Mouse (Mus musculus) kidney, postnatal 0 days (tissue): ENCODE measurements around the gene Hoxc5. TPM values are rescaled to one million over a fixed set of nuclear protein-coding genes. Genes with fewer than 3 reads are reported as not detected.
A peak's percentile ranks its signal among the peaks of the same experiment; 100 is the strongest.

Experiments
- ATAC-seq: fragments of 200-750 bp; cut with Nextera tagmentation; replicated peaks from 2 replicates; pipeline ENCODE4 v1.8.0; 2017; ENCODE audit warnings: low read depth, moderate number of reproducible peaks, moderate TSS enrichment, moderate library complexity; ENCODE audit not compliant: low FRiP score
- DNase-seq: peaks from one replicate; pipeline ENCODE4 v3.0.0-alpha.2; 2016; ENCODE audit warnings: low spot score
- H3K27ac ChIP-seq: fragments of 300-500 bp; sonication (generic); 2 replicates; pipeline ENCODE4 v1.5.1; 2014; ENCODE audit warnings: mild to moderate bottlenecking
- H3K27me3 ChIP-seq: fragments of 300-500 bp; sonication (generic); 2 replicates; pipeline ENCODE4 v1.6.1; 2014; ENCODE audit warnings: low read length, mixed read lengths; ENCODE audit not compliant: insufficient read depth
- H3K36me3 ChIP-seq: fragments of 300-500 bp; sonication (generic); 2 replicates; pipeline ENCODE4 v1.6.1; 2014; ENCODE audit warnings: low read length, mixed read lengths; ENCODE audit not compliant: insufficient read depth
- H3K4me1 ChIP-seq: fragments of 300-500 bp; sonication (generic); replicated peaks from 2 replicates; pipeline ENCODE4 v1.6.1; 2014; ENCODE audit warnings: antibody characterized with exemption, low read length, mixed read lengths; ENCODE audit not compliant: insufficient read depth
- H3K4me2 ChIP-seq: fragments of 300-500 bp; sonication (generic); 2 replicates; pipeline ENCODE4 v1.6.1; 2014; ENCODE audit warnings: mild to moderate bottlenecking, low read length, moderate library complexity, mixed read lengths
- H3K4me3 ChIP-seq: fragments of 300-500 bp; sonication (generic); replicated peaks from 2 replicates; pipeline ENCODE4 v1.5.1; 2014; ENCODE audit warnings: low read depth, low read length
- H3K9ac ChIP-seq: fragments of 300-500 bp; sonication (generic); 2 replicates; pipeline ENCODE4 v1.6.1; 2014; ENCODE audit warnings: low read depth, low read length
- H3K9me3 ChIP-seq: fragments of 300-500 bp; sonication (generic); replicated peaks from 2 replicates; pipeline ENCODE4 v1.6.1; 2016; ENCODE audit warnings: low read length, inconsistent platforms, mixed read lengths
- CTCF ChIP-seq: IDR thresholded peaks from 2 replicates; pipeline ENCODE4 v1.5.1; 2016; ENCODE audit warnings: antibody characterized with exemption, low read depth, mild to moderate bottlenecking, moderate library complexity
- WGBS: fragments of 180-500 bp; shearing (Covaris S2); extraction: QIAGEN DNeasy Blood & Tissue Kit; methylation state at CpG from one replicate; pipeline ENCODE4 v1.1.7; 2014; 5-methylcytosine and 5-hydroxymethylcytosine counted together
- polyA plus RNA-seq: library from polyadenylated mRNA; unstranded; fragments of >200 nt; fragmentation: Nextera tagmentation; extraction: Ambion mirVana; gene quantifications from 2 replicates; pipeline ENCODE4 v1.2.1, GENCODE M21; 2015

Gene Hoxc5
- polyA plus RNA-seq, 1 experiment from 2014 or later, result 3.9 TPM

GRCm38 (mm10) chr15:102970740-102971139 lies 3.5 kb downstream of the Hoxc5 start:
- Histone ChIP-seq H3K27ac (peak overlapping the region; percentile 58), H3K4me3 (peak overlapping the region; percentile 51), H3K9ac (peak overlapping the region; percentile 41), H3K9me3 (no peaks in the 10 kb centered on the region), H3K27me3 (no peaks in the 10 kb centered on the region), H3K4me2 (peak overlapping the region; percentile 90), H3K4me1 (peaks cover 16% of the 10 kb centered on the region), H3K36me3 (no peaks in the 10 kb centered on the region)
- ATAC-seq (no peak), DNase-seq (peak; percentile 86)
- 2% methylated on average over 12 of the region's 12 CpGs for WGBS
- peak; percentile 43; the same call in 1 of the 2 replicates for TF ChIP-seq CTCF

- ATAC-seq, result no peak
- 4% methylated on average over 21 of the region's 21 CpGs for WGBS
- H3K27me3 ChIP-seq, result no peaks in the 10 kb centered on the region
- no peak for TF ChIP-seq CTCF
- H3K4me2 ChIP-seq, result peak overlapping the region; percentile 90
- H3K4me1 ChIP-seq, result peaks cover 16% of the 10 kb centered on the region
- H3K9ac ChIP-seq, result peak overlapping the region; percentile 67
- H3K4me3 ChIP-seq, result peak overlapping the region; percentile 51
- no peaks in the 10 kb centered on the region for H3K36me3 ChIP-seq
- H3K9me3 ChIP-seq, result no peaks in the 10 kb centered on the region
- no peak for DNase-seq
- H3K27ac ChIP-seq, result peak overlapping the region; percentile 55
Measured at GRCm38 (mm10) chr15:102972254-102972653, 5.0 kb downstream of the Hoxc5 start.

- Histone ChIP-seq H3K9ac (peak overlapping the region; percentile 67), H3K4me1 (peaks cover 16% of the 10 kb centered on the region), H3K36me3 (no peaks in the 10 kb centered on the region), H3K27ac (peak overlapping the region; percentile 55), H3K27me3 (no peaks in the 10 kb centered on the region), H3K4me2 (peak overlapping the region; percentile 90), H3K4me3 (peak overlapping the region; percentile 51), H3K9me3 (no peaks in the 10 kb centered on the region)
- TF ChIP-seq CTCF, result no peak
- 9% methylated on average over 6 of the region's 6 CpGs for WGBS
- no peak for DNase-seq
- ATAC-seq, result no peak
Measured at GRCm38 (mm10) chr15:102972753-102973152, 5.5 kb downstream of the Hoxc5 start.

GRCm38 (mm10) chr15:102975034-102975433 lies 7.8 kb downstream of the Hoxc5 start:
- ATAC-seq (no peak), DNase-seq (no peak)
- Histone ChIP-seq H3K4me3 (peak overlapping the region; percentile 51), H3K27ac (peak overlapping the region; percentile 91), H3K9me3 (no peaks in the 10 kb centered on the region), H3K9ac (peak overlapping the region; percentile 83), H3K36me3 (no peaks in the 10 kb centered on the region), H3K27me3 (no peaks in the 10 kb centered on the region), H3K4me1 (peaks cover 25% of the 10 kb centered on the region), H3K4me2 (peak overlapping the region; percentile 90)
- 18% methylated on average over 7 of the region's 7 CpGs for WGBS
- no peak for TF ChIP-seq CTCF

- Histone ChIP-seq H3K9me3 (no peaks in the 10 kb centered on the region), H3K27me3 (no peaks in the 10 kb centered on the region), H3K4me1 (peaks cover 21% of the 10 kb centered on the region), H3K4me3 (peak overlapping the region; percentile 51), H3K36me3 (no peaks in the 10 kb centered on the region), H3K9ac (peak overlapping the region; percentile 83), H3K27ac (peak overlapping the region; percentile 91), H3K4me2 (peak overlapping the region; percentile 90)
- TF ChIP-seq CTCF, result no peak
- ATAC-seq (peak; percentile 50; the same call in 1 of the 2 replicates), DNase-seq (no peak)
- WGBS, result 1% methylated on average over 21 of the region's 21 CpGs
Measured at GRCm38 (mm10) chr15:102975688-102976111, 8.5 kb downstream of the Hoxc5 start.

GRCm38 (mm10) chr15:102976171-102976570 lies 8.9 kb downstream of the Hoxc5 start, which contains the start of gene Hoxc9:
TSS of gene Hoxc9 (plus strand) at chr15:102976439.
- Histone ChIP-seq H3K9me3 (no peaks in the 10 kb centered on the region), H3K4me3 (peak within 1 kb of the TSS; percentile 51), H3K27ac (peak within 1 kb of the TSS; percentile 91), H3K4me2 (peak within 1 kb of the TSS; percentile 90), H3K36me3 (no peaks in the 10 kb centered on the region), H3K4me1 (peaks cover 21% of the 10 kb centered on the region), H3K27me3 (no peaks in the 10 kb centered on the region), H3K9ac (peak within 1 kb of the TSS; percentile 83)
- no peak for DNase-seq
- ATAC-seq, result no peak
- no peak for TF ChIP-seq CTCF
- WGBS, result 2% methylated on average over 10 of the region's 20 CpGs
